Mouse (Mus musculus) T-helper 1 cell (primary cell): Measurements from ENCODE around the gene Marcksl1.
"Not testable (repeated sequence)": the region's sequence is repeated elsewhere in the genome, so short reads cannot be mapped to it uniquely, and the experiment has no call there.

Experiments used
- in situ Hi-C: fragments of 300-600 bp; cut with MboI, MseI; formaldehyde crosslinking; loops from one replicate; pipeline ENCODE4 v1.15.1; 2025; ENCODE audit warnings: high pct_unique_total_duplicates

The Marcksl1 gene

GRCm38 (mm10) chr4:129509650-129510049 lies 3.7 kb upstream of the Marcksl1 start:
- in situ Hi-C loops: no loop called here

GRCm38 (mm10) chr4:129510723-129511412 lies 2.5 kb upstream of the Marcksl1 start:
- in situ Hi-C loops: no loop called here

- in situ Hi-C loops: no loop called here
These were observed 1.8 kb upstream of the Marcksl1 start for GRCm38 (mm10) chr4:129511413-129512096.

GRCm38 (mm10) chr4:129513891-129514290 lies 510 bp downstream of the Marcksl1 start:
- in situ Hi-C loops: no loop called here

GRCm38 (mm10) chr4:129514300-129514898 lies 1.0 kb downstream of the Marcksl1 start:
- in situ Hi-C loops: no loop called here

GRCm38 (mm10) chr4:129516925-129517324 lies 3.5 kb downstream of the Marcksl1 start:
- in situ Hi-C loops: no loop called here

- in situ Hi-C loops: no loop called here
These were observed 5.1 kb downstream of the Marcksl1 start for GRCm38 (mm10) chr4:129518519-129518918.

GRCm38 (mm10) chr4:129525338-129525737 lies 12.0 kb downstream of the Marcksl1 start:
- in situ Hi-C loops: no loop called here

GRCm38 (mm10) chr4:129525889-129526288 lies 12.5 kb downstream of the Marcksl1 start:
- in situ Hi-C loops: no loop called here

GRCm38 (mm10) chr4:129528901-129529300 lies 15.5 kb downstream of the Marcksl1 start:
- in situ Hi-C loops: not testable (repeated sequence)

GRCm38 (mm10) chr4:129540012-129540411 lies 26.6 kb downstream of the Marcksl1 start:
- in situ Hi-C loops: no loop called here

GRCm38 (mm10) chr4:129541868-129542591 lies 28.6 kb downstream of the Marcksl1 start:
- in situ Hi-C loops: no loop called here

GRCm38 (mm10) chr4:129542592-129543141 lies 29.3 kb downstream of the Marcksl1 start, which contains the start of gene Hdac1:
Gene Hdac1, minus strand, starts transcription at chr4:129542713.
- in situ Hi-C loops: no loop called here

- in situ Hi-C loops: no loop called here
These were observed 30.7 kb downstream of the Marcksl1 start for GRCm38 (mm10) chr4:129544106-129544505.

GRCm38 (mm10) chr4:129547631-129548030 lies 34.2 kb downstream of the Marcksl1 start:
- in situ Hi-C loops: loop anchor here (5.0 kb wide), 1 partner anchor 65 kb away; the partner anchor contains the start of gene Dcdc2b

GRCm38 (mm10) chr4:129549306-129549705 lies 35.9 kb downstream of the Marcksl1 start:
- in situ Hi-C loops: loop anchor here (5.0 kb wide), 1 partner anchor 63 kb away; the partner anchor contains the start of gene Dcdc2b

GRCm38 (mm10) chr4:129550295-129550694 lies 36.9 kb downstream of the Marcksl1 start:
- in situ Hi-C loops: no loop called here

GRCm38 (mm10) chr4:129554512-129554911 lies 41.1 kb downstream of the Marcksl1 start:
- in situ Hi-C loops: not testable (repeated sequence)

GRCm38 (mm10) chr4:129555421-129555861 lies 42.1 kb downstream of the Marcksl1 start:
- in situ Hi-C loops: no loop called here

- in situ Hi-C loops: no loop called here
These were observed 42.6 kb downstream of the Marcksl1 start for GRCm38 (mm10) chr4:129555862-129556531.
